Mouse (Mus musculus) midbrain, embryonic 11.5 days (tissue): Measurements from ENCODE around the gene Sap30l. TPM values are rescaled to one million over a fixed set of nuclear protein-coding genes. Genes with fewer than 3 reads are reported as not detected.
"Not testable (repeated sequence)": the region's sequence is repeated elsewhere in the genome, so short reads cannot be mapped to it uniquely, and the experiment has no call there.

ENCODE experiments used
- ATAC-seq: fragments of 200-750 bp; cut with Nextera tagmentation; 2 replicates; pipeline ENCODE4 v1.8.0; 2017; ENCODE audit warnings: moderate TSS enrichment, moderate library complexity; ENCODE audit not compliant: low FRiP score
- DNase-seq: peaks from one replicate; pipeline ENCODE4 v3.0.0; 2015; ENCODE audit warnings: low spot score; ENCODE audit errors: missing footprints
- H3K27ac ChIP-seq: fragments of 300-500 bp; sonication (generic); 2 replicates; pipeline ENCODE4 v1.5.1; 2014; ENCODE audit warnings: low read depth, low read length
- H3K27me3 ChIP-seq: fragments of 300-500 bp; sonication (generic); 2 replicates; pipeline ENCODE4 v1.6.1; 2014; ENCODE audit warnings: mild to moderate bottlenecking, low read length, moderate library complexity, mixed read lengths; ENCODE audit not compliant: control insufficient read depth, insufficient read depth
- H3K36me3 ChIP-seq: fragments of 300-500 bp; sonication (generic); 2 replicates; pipeline ENCODE4 v1.6.1; 2014; ENCODE audit warnings: mild to moderate bottlenecking, low read length, moderate library complexity, mixed read lengths; ENCODE audit not compliant: control insufficient read depth, insufficient read depth
- H3K4me1 ChIP-seq: fragments of 300-500 bp; sonication (generic); 2 replicates; pipeline ENCODE4 v1.6.1; 2014; ENCODE audit warnings: low read length; ENCODE audit not compliant: control insufficient read depth, insufficient read depth
- H3K4me2 ChIP-seq: fragments of 300-500 bp; sonication (generic); 2 replicates; pipeline ENCODE4 v1.6.1; 2014; ENCODE audit warnings: mild to moderate bottlenecking, moderate library complexity
- H3K4me3 ChIP-seq: fragments of 300-500 bp; sonication (generic); 2 replicates; pipeline ENCODE4 v1.5.1; 2014; ENCODE audit warnings: low read depth, low read length
- H3K9ac ChIP-seq: fragments of 300-500 bp; sonication (generic); 2 replicates; pipeline ENCODE4 v1.6.1; 2014; ENCODE audit warnings: low read length
- H3K9me3 ChIP-seq: fragments of 300-500 bp; sonication (generic); 2 replicates; pipeline ENCODE4 v1.6.1; 2016; ENCODE audit warnings: low read length; ENCODE audit not compliant: control insufficient read depth
- WGBS: fragments of 180-500 bp; shearing (Covaris S2); extraction: QIAGEN DNeasy Blood & Tissue Kit; methylation state at CpG from one replicate; pipeline ENCODE4 v1.1.7; 2014; 5-methylcytosine and 5-hydroxymethylcytosine counted together
- polyA plus RNA-seq: library from polyadenylated mRNA; unstranded; fragments of >200 nt; fragmentation: Nextera tagmentation; extraction: Ambion mirVana; gene quantifications from 2 replicates; pipeline ENCODE4 v1.2.1, GENCODE M21; 2014

Gene Sap30l
- polyA plus RNA-seq, 1 experiment from 2014 or later: 14.5 TPM

DNA sequence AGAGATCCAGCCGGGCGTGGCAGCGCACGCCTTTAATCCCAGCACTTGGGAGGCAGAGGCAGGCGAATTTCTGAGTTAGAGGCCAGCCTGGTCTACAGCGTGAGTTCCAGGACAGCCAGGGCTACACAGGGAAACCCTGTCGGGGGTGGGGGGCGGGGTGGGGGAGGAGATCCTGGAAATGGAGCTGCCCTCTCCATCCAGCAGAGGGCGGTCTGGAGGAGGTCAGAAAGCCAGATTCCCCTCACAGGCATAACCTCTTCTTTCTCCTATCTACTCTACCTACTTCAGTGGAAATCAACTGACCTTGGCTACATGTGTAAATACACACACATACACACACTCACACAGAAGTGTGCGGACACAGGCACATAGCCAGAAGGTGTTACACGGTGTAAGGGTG, 23.8 kb downstream of the Sap30l start:
- 43% methylated on average over 11 of the region's 11 CpGs for WGBS
- not testable (repeated sequence) for H3K9me3 ChIP-seq, H3K4me3 ChIP-seq, H3K36me3 ChIP-seq, H3K27ac ChIP-seq, H3K4me2 ChIP-seq, H3K9ac ChIP-seq, DNase-seq, ATAC-seq
- H3K4me1 ChIP-seq: peaks cover 14% of the 10 kb centered on the region
- peaks cover 52% of the 10 kb centered on the region for H3K27me3 ChIP-seq

DNA sequence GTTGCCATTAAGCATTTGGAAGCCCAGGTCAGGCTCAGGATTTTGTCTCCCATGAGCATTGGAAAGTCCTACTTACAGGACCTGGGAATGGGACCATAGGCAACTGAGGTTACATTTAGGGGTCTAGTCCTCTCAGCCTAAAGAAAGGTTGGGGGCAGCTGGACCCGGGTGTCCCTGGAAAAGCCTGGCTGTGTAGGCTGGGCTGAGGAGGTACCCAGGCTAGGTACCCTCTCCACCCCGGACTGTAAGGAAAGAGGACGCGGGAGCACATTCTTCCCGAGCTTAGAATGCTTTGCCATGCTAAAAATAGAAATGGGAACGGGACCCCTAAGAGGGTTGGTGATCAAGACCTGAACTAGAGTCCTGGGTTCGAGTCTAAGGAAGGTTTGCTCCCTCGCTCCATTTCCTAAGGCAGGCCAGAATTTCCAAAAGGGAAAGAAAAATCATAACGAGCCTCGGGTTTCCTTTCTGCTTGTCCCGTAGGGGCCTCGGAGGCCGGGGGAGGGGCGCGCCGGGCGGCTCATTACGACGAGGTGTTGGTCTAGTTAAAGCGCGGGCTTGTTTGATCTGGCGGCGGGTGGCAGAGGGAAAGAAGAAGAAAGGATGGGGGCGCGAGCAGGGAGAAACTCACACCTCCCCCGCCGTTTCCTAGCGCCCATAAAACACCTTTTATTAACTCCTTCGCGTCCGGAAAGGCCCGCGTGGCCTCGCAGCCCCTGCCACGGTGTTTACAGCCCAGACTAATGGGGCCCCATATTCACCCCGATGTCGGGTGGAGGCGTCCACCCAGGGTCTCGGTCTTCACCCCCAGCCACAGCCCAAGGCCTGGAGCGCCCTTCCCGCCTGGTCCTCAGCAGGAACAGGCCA, 25.8 kb downstream of the Sap30l start:
- Histone ChIP-seq H3K4me2 (peak overlapping the region; percentile 44), H3K27me3 (peaks cover 72% of the 10 kb centered on the region), H3K27ac (no peak overlapping the region), H3K4me3 (peak overlapping the region; percentile 24), H3K9ac (peak overlapping the region; percentile 18; the same call in 1 of the 2 replicates), H3K9me3 (no peaks in the 10 kb centered on the region), H3K4me1 (peaks cover 14% of the 10 kb centered on the region), H3K36me3 (no peaks in the 10 kb centered on the region)
- WGBS: under 1% methylated on average over 38 of the region's 41 CpGs
- ATAC-seq: 0 out of 2 replicates have a peak, but pooled peaks have one; percentile 30
- peak; percentile 93 for DNase-seq

DNA sequence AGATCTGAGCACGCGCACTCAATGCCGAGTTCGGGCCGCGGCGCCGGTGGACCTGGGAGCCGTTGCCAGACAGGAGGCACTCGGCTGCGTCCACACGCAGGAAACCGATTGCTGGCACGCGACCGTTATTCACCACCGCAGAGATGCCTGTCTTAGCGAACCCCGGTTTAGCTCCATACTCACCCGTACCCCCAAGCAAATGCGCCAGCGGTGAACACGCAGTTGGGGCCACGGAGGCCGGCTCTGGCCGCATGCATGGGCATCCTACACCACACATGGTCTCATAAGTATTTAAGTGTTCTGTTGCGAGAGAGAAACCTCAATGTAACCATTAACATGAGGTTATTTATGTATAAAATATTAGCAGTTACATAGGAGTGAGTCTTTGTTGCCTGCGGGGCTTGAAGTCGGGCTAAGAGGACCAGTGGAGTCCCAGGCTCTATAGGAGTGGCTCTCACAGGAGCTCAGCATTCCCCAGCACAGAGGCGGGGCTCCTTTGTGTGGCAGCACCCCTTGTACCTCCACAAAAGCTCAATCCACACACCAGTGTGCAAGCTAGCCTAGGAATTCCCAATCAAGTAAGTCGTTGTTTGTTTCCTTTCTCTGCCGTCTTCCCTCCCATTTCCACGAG, 26.6 kb downstream of the Sap30l start:
- DNase-seq (peak; percentile 97), ATAC-seq (no peak)
- no peak overlapping the region for H3K27ac ChIP-seq
- H3K9me3 ChIP-seq: no peaks in the 10 kb centered on the region
- H3K4me1 ChIP-seq: peaks cover 14% of the 10 kb centered on the region
- peak overlapping the region; percentile 18 for H3K9ac ChIP-seq
- WGBS: under 1% methylated on average over 33 of the region's 33 CpGs
- peak overlapping the region; percentile 24 for H3K4me3 ChIP-seq
- H3K4me2 ChIP-seq: peak overlapping the region; percentile 44
- peaks cover 80% of the 10 kb centered on the region for H3K27me3 ChIP-seq
- no peaks in the 10 kb centered on the region for H3K36me3 ChIP-seq

DNA sequence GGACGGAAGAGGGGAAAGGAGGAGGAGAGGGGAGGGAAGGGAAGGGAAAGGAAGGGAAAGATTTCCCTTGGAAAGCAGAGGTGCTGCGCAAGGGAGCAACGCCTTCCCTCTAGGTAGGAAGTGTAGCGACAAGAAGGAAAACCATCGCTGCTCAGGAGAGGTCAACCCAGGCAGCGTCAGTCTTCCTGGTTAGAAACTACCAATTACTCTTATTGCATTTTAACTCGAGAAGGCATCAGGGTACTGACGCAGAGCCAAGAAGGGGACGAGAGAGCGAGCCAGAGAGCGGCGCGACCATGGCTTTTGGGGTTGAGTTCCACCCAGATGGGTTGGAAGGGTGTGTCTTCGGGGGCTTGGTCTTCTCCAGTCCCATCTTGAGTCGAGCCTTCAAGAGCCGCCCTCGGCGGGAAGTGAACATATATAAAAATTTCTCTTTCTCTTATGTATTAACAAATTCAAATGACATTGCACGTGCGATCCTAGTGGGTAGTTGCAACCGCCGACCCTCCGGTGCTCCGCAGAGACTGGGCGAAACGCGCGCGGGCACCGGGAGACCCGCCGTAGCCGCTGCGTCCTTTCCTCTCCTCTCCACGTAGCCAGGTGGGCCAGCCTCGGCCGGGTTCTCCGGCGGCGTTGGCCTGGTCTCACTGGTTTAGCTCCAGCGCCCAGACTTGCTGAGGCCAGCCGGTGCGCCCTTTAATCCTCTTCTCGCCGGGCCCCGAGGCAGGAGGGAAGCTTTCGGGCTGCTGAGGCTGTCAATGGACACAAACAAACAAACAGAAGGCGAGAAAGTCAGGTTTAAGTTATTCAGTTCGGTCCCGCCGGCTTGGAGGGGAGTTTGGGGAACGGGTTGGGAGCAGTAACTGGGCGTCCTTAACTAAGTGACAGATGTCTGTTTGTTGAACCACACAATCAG, 27.8 kb downstream of the Sap30l start:
- H3K9ac ChIP-seq: no peak overlapping the region
- no peak overlapping the region for H3K27ac ChIP-seq
- WGBS: 1% methylated on average over 53 of the region's 53 CpGs
- no peaks in the 10 kb centered on the region for H3K9me3 ChIP-seq
- no peak overlapping the region for H3K4me2 ChIP-seq
- H3K4me1 ChIP-seq: peaks cover 14% of the 10 kb centered on the region
- H3K27me3 ChIP-seq: peaks cover 92% of the 10 kb centered on the region
- no peak overlapping the region for H3K4me3 ChIP-seq
- no peaks in the 10 kb centered on the region for H3K36me3 ChIP-seq
- ATAC-seq (no peak), DNase-seq (peak; percentile 97)

DNA sequence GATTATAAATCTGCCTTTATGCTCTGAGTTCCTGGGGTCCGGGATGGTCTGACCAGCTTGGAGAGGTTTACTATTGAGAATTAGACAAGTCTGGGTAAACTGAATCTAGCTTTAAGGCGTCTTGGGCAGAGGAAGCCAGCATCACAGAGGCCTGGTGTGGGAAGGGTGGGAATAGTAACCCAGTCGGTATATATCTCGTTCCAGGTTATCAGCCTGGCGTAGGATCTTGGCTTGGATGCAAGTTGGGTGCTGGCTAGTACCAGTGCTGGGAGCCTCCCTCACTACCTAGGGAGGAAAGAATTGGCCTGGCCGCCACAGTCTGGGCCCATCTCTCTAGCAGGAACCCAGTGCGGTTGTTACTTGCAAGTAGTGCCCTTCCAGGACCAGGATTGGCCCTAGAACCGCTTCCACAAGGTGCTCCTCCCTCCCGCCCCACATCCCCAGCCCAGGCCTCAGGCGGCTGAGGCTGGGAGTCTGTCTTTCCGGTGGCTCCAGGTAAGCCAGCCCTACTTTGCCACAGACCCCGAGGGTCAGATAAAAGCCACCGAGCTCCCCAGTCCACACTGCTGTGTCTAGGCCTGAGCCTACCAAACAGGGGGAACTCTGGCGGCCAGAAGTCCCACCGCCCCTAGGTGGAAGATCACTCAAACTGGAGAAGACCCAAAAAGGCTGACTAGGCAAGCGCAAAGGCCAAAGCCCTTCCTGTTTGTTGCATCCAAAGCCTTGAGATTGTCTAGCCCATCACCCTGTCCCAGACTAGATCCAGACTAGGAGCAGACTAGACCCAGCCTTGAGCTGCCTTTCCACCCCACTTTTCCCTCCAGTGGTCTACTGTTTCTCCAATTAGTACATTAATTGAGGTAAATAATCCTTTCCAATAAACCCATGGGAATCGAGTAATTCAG, 28.7 kb downstream of the Sap30l start:
- no peak overlapping the region for H3K4me3 ChIP-seq
- no peak overlapping the region for H3K27ac ChIP-seq
- WGBS: 5% methylated on average over 17 of the region's 17 CpGs
- peaks cover 96% of the 10 kb centered on the region for H3K27me3 ChIP-seq
- no peak overlapping the region for H3K9ac ChIP-seq
- H3K36me3 ChIP-seq: no peaks in the 10 kb centered on the region
- ATAC-seq (no peak), DNase-seq (peak; percentile 94)
- H3K4me1 ChIP-seq: peaks cover 14% of the 10 kb centered on the region
- H3K4me2 ChIP-seq: no peak overlapping the region
- no peaks in the 10 kb centered on the region for H3K9me3 ChIP-seq

DNA sequence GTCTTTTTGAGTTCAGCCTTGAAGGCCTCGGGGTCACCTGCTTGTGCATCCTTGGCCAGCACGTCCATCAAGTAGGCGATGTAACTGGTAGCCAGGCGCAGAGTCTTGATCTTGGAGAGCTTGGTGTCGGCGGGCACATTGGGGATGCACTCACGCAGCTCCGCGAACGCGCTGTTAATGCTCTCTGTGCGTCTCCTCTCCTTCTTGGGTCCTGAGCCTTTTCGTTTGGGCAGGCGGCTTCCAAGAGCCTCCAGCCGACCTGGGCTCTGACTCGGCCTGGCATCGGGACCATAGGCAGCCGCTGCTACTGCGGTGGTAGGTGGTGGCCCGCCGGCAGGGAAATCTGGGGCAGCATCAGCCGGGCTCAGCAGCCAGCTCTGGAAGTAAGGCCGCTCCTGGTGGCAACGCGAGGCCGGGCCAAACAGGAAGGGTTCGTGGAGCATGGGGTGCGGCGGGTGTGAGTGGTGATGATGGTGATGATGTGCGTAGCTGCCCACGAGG, 29.9 kb downstream of the Sap30l start:
- WGBS: under 1% methylated on average over 31 of the region's 31 CpGs
- H3K4me1 ChIP-seq: peaks cover 14% of the 10 kb centered on the region

DNA sequence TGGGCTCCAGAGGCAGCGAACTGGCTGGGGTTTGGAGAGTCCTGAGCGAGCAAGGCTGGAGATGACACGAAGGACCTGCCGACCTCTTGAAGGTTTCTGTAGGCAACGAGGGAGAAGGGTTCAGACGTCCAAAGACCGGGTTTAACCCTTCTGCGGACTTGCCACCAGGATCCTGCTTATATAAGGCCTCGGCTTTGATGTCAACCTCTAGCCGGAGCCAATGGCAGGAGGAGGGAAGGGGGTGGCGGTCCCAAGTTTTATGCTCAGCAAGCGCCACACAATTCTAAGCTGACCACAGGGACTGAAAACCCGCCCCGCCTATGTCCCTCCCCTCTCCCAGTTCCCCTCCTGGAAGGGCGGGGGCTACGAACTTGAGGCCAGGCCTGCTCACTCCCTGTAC, 30.4 kb downstream of the Sap30l start:
- Histone ChIP-seq H3K36me3 (no peaks in the 10 kb centered on the region), H3K9ac (no peak overlapping the region), H3K27ac (no peak overlapping the region), H3K4me3 (no peak overlapping the region; the same call in 1 of the 2 replicates), H3K4me2 (no peak overlapping the region), H3K27me3 (peaks cover 98% of the 10 kb centered on the region), H3K4me1 (peaks cover 14% of the 10 kb centered on the region), H3K9me3 (no peaks in the 10 kb centered on the region)
- no peak for ATAC-seq
- WGBS: 2% methylated on average over 16 of the region's 16 CpGs
- DNase-seq: peak; percentile 93

More for the DNA sequence above, 29.9 kb downstream of the Sap30l start:
- no peak overlapping the region for H3K4me2 ChIP-seq
- no peak overlapping the region for H3K9ac ChIP-seq
- H3K36me3 ChIP-seq: no peaks in the 10 kb centered on the region
- no peaks in the 10 kb centered on the region for H3K9me3 ChIP-seq
- ATAC-seq (no peak), DNase-seq (peak; percentile 95)
- H3K27me3 ChIP-seq: peaks cover 98% of the 10 kb centered on the region
- no peak overlapping the region; the same call in 1 of the 2 replicates for H3K4me3 ChIP-seq
- H3K27ac ChIP-seq: no peak overlapping the region
